Mouse (Mus musculus): ENCODE measurements around the gene Mydgf.

GRCm38 (mm10) chr17:56233389-56233788 lies 49.7 kb upstream of the Mydgf start:
- no peak for TF ChIP-seq USF1 (IDR thresholded peaks at IDR 0.05; ENCODE audit: low read depth)
- TF ChIP-seq TCF12 (IDR thresholded peaks at IDR 0.05; ENCODE audit: insufficient read depth, poor library complexity, severe bottlenecking): no peak
- no peak for TF ChIP-seq TCF3 (IDR thresholded peaks at IDR 0.05; ENCODE audit: insufficient read length, low read depth)
- TF ChIP-seq POLR2A (IDR thresholded peaks at IDR 0.05; ENCODE audit: insufficient read length, low read depth): no peak
